ENCODE assay signal across 14 mouse cellular contexts in the genomic region with DNA sequence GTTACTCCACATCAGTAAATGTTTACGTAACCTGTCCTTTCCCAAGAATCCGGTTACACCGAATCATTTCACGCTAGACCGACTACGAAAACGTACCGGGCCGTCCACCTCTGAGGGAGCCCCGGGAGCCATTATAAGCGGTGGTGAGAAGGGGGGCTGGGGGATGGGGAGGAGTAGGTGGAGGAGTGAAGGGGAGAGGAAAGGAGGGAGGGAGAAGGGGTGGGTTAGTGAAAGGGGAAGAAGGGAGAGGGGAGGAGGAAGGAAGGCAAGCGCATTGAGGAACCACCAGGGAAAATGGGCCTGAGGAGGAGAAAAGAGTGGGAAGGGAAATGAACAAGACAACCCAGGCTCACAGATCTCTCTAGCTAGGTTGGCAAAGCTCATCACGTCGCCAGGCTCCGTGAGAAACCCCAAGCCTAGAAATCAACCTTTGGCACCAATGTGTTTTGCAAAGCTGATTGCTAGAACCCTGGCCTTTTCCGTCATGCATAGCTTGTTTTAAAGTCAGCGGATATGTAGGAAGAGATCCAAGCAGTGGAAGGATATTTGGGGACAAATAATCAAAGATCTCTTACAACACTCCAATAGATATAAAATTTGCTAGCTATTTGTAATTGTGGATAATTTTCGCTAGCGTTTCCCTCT. TPM values are rescaled to one million over a fixed set of nuclear protein-coding genes. Genes with fewer than 3 reads are reported as not detected.
A peak's percentile ranks its signal among the peaks of the same experiment; 100 is the strongest.
DNase-seq lines count a peak whose midpoint lies in the region; ATAC-seq and TF ChIP-seq lines count a peak whose summit lies in the region.
"Had no signal": no experiment of that assay in that cellular context is flagged by ENCODE, and none has a peak within 500 bp of the region (broad histone marks: within the 10 kb centered on the region; RNA-seq: fewer than 3 reads in every experiment).

No protein-coding gene starts in this region.

- H3K36me3 ChIP-seq in limb, embryonic 11.5 days (ENCODE audit: control insufficient read depth, insufficient read depth, low read length) = no peaks in the 10 kb centered on the region
- no peaks in the 10 kb centered on the region for H3K36me3 ChIP-seq in limb, embryonic 10.5 days
- H3K36me3 ChIP-seq in embryonic facial prominence, embryonic 14.5 days (ENCODE audit: control insufficient read depth, insufficient read depth, low read length) = no peaks in the 10 kb centered on the region
- H3K36me3 ChIP-seq in intestine, postnatal 0 days (ENCODE audit: control insufficient read depth, insufficient read depth) = no peaks in the 10 kb centered on the region

- intact Hi-C loops in heart, postnatal 36 days (cut with DNase I) = no loop called here

- TF ChIP-seq POLR2A in olfactory bulb, adult 2 months (IDR thresholded peaks at IDR 0.05; ENCODE audit: insufficient read depth, low read depth, low read length) = no peak

- H3K9ac ChIP-seq in limb, embryonic 11.5 days (ENCODE audit: low read length) = no peak overlapping the region
- H3K9ac ChIP-seq in embryonic facial prominence, embryonic 14.5 days (ENCODE audit: low read depth, low read length) = no peak overlapping the region
- no peak overlapping the region for H3K9ac ChIP-seq in intestine, postnatal 0 days (ENCODE audit: low read depth, low read length)

- WGBS in limb, embryonic 11.5 days = under 1% methylated on average over 19 of the region's 19 CpGs
- WGBS in limb, embryonic 10.5 days = under 1% methylated on average over 19 of the region's 19 CpGs
- 1% methylated on average over 19 of the region's 19 CpGs for WGBS in embryonic facial prominence, embryonic 14.5 days
- WGBS in olfactory bulb, adult 2 months = 7% methylated on average over 19 of the region's 19 CpGs
- 2% methylated on average over 19 of the region's 19 CpGs for WGBS in intestine, postnatal 0 days

- ATAC-seq in limb, embryonic 11.5 days (ENCODE audit: insufficient number of reproducible peaks, low FRiP score, low TSS enrichment, low read depth) = no peak
- ATAC-seq in common myeloid progenitor, adult 5-6 weeks (replicated peaks; ENCODE audit: low read depth, poor library complexity, severe bottlenecking) = 0 out of 2 replicates have a peak, but pooled peaks have one; percentile 8
- ATAC-seq in embryonic facial prominence, embryonic 14.5 days (ENCODE audit: low read depth) = no peak; the same call in 1 of the 2 replicates
- ATAC-seq in intestine, postnatal 0 days = no peak

- H3K4me3 ChIP-seq in limb, embryonic 11.5 days (ENCODE audit: low read depth, low read length) = no peak overlapping the region
- H3K4me3 ChIP-seq in limb, embryonic 10.5 days = no peak overlapping the region
- H3K4me3 ChIP-seq in embryonic facial prominence, embryonic 14.5 days (ENCODE audit: low read depth, low read length) = no peak overlapping the region
- peak overlapping the region; percentile 48 for H3K4me3 ChIP-seq in olfactory bulb, adult 2 months (ENCODE audit: insufficient read depth, low read depth, low read length)
- H3K4me3 ChIP-seq in intestine, postnatal 0 days (ENCODE audit: low read depth, low read length) = no peak overlapping the region
- H3K4me3 ChIP-seq: erythroblast, embryonic 14.5 days had no signal

- H3K9me3 ChIP-seq in limb, embryonic 11.5 days (ENCODE audit: control insufficient read depth, low read length) = no peaks in the 10 kb centered on the region
- no peaks in the 10 kb centered on the region for H3K9me3 ChIP-seq in limb, embryonic 10.5 days (replicated peaks)
- no peaks in the 10 kb centered on the region for H3K9me3 ChIP-seq in embryonic facial prominence, embryonic 14.5 days (ENCODE audit: control insufficient read depth, low read length)
- no peaks in the 10 kb centered on the region for H3K9me3 ChIP-seq in intestine, postnatal 0 days (ENCODE audit: control insufficient read depth)

- no peaks in the 10 kb centered on the region for H3K4me1 ChIP-seq in limb, embryonic 11.5 days (ENCODE audit: control insufficient read depth, insufficient read depth, low read length)
- peaks cover 19% of the 10 kb centered on the region for H3K4me1 ChIP-seq in limb, embryonic 10.5 days
- 0 out of 2 replicates have a peak, but pooled peaks cover 6% of the 10 kb centered on the region for H3K4me1 ChIP-seq in embryonic facial prominence, embryonic 14.5 days (ENCODE audit: control insufficient read depth, insufficient read depth, low read length)
- H3K4me1 ChIP-seq in olfactory bulb, adult 2 months (ENCODE audit: control insufficient read depth, insufficient read depth, low read length) = no peaks in the 10 kb centered on the region; the same call in 1 of the 2 replicates
- no peaks in the 10 kb centered on the region for H3K4me1 ChIP-seq in intestine, postnatal 0 days (replicated peaks; ENCODE audit: control insufficient read depth, insufficient read depth, low read length)

- DNase-seq in limb, embryonic 11.5 days (ENCODE audit: low spot score) = peak; percentile 39
- no peak for DNase-seq in limb, embryonic 10.5 days (ENCODE audit: low spot score)
- peak; percentile 61 for DNase-seq in embryonic facial prominence, embryonic 14.5 days (ENCODE audit: low spot score)
- DNase-seq in heart, postnatal 36 days = no peak
- DNase-seq: cerebellum, adult 8-10 months; gastrocnemius, postnatal 25 days; kidney, postnatal 4 days; liver; lung, postnatal 36 days had no signal

- H3K27ac ChIP-seq in limb, embryonic 11.5 days (replicated peaks; ENCODE audit: low read depth, low read length) = no peak overlapping the region
- H3K27ac ChIP-seq in limb, embryonic 10.5 days = no peak overlapping the region
- no peak overlapping the region for H3K27ac ChIP-seq in embryonic facial prominence, embryonic 14.5 days (replicated peaks; ENCODE audit: low read depth, low read length)
- H3K27ac ChIP-seq in olfactory bulb, adult 2 months (ENCODE audit: insufficient read depth, low read depth, low read length) = peak overlapping the region; percentile 94
- no peak overlapping the region for H3K27ac ChIP-seq in intestine, postnatal 0 days (ENCODE audit: low read depth, low read length)

- no peak overlapping the region for H3K4me2 ChIP-seq in limb, embryonic 11.5 days (ENCODE audit: low read depth, severe bottlenecking)
- no peak overlapping the region for H3K4me2 ChIP-seq in embryonic facial prominence, embryonic 14.5 days (ENCODE audit: low read depth, low read length)
- H3K4me2 ChIP-seq in intestine, postnatal 0 days (replicated peaks; ENCODE audit: low read depth) = no peak overlapping the region

- no peak for TF ChIP-seq CTCF in olfactory bulb, adult 2 months (IDR thresholded peaks at IDR 0.05; ENCODE audit: insufficient read depth, low read depth, low read length)
- TF ChIP-seq CTCF in intestine, postnatal 0 days (IDR thresholded peaks at IDR 0.05; ENCODE audit: low read depth) = no peak

- peaks cover 84% of the 10 kb centered on the region for H3K27me3 ChIP-seq in limb, embryonic 11.5 days (ENCODE audit: control insufficient read depth, insufficient read depth, low read length)
- H3K27me3 ChIP-seq in limb, embryonic 10.5 days (ENCODE audit: low read depth, poor library complexity, severe bottlenecking) = peaks cover 100% of the 10 kb centered on the region
- H3K27me3 ChIP-seq in embryonic facial prominence, embryonic 14.5 days (replicated peaks; ENCODE audit: control insufficient read depth, insufficient read depth, low read length) = peaks cover 97% of the 10 kb centered on the region
- H3K27me3 ChIP-seq in intestine, postnatal 0 days (replicated peaks; ENCODE audit: control insufficient read depth, insufficient read depth, low read length) = peaks cover 100% of the 10 kb centered on the region

RNA-seq across cellular contexts. Expression of gene Foxg1, which starts 0.6 kb away (rescaled TPM):
- polyA plus RNA-seq in limb, embryonic 11.5 days (2014; fragmentation: Nextera tagmentation; extraction: Ambion mirVana) = not detected in 2 replicates
- 0.19 TPM in 1 of 2 replicates, not detected in the other for polyA plus RNA-seq in limb, embryonic 10.5 days (2016; fragmentation: Nextera tagmentation; extraction: Ambion mirVana)
- total RNA-seq in common myeloid progenitor, adult 5-6 weeks (2017) = not detected in 2 replicates
- 0.81 and 1.4 TPM in 2 replicates for polyA plus RNA-seq in embryonic facial prominence, embryonic 14.5 days (2014; fragmentation: Nextera tagmentation; extraction: Ambion mirVana)
- 104 TPM in 1 of 2 replicates, not detected in the other for polyA plus RNA-seq in olfactory bulb, adult 2 months (2012; ENCODE audit: insufficient read depth, insufficient read length, low replicate concordance, missing spikeins)
- not detected for total RNA-seq in heart, postnatal 36 days (2021)
- polyA plus RNA-seq in intestine, postnatal 0 days (2015; fragmentation: Nextera tagmentation; extraction: Ambion mirVana) = not detected in 2 replicates
- total RNA-seq: gastrocnemius, postnatal 25 days; heart, postnatal 25 days had no signal

RNA-seq across cellular contexts. Expression of gene Gm43517, which starts 3.1 kb away (rescaled TPM):
- not detected in 2 replicates for polyA plus RNA-seq in limb, embryonic 11.5 days (2014; fragmentation: Nextera tagmentation; extraction: Ambion mirVana)
- not detected in 2 replicates for polyA plus RNA-seq in limb, embryonic 10.5 days (2016; fragmentation: Nextera tagmentation; extraction: Ambion mirVana)
- total RNA-seq in common myeloid progenitor, adult 5-6 weeks (2017) = not detected in 2 replicates
- not detected in 2 replicates for polyA plus RNA-seq in embryonic facial prominence, embryonic 14.5 days (2014; fragmentation: Nextera tagmentation; extraction: Ambion mirVana)
- polyA plus RNA-seq in olfactory bulb, adult 2 months (2012; ENCODE audit: insufficient read depth, insufficient read length, low replicate concordance, missing spikeins) = not detected in 2 replicates
- not detected for total RNA-seq in heart, postnatal 36 days (2021)
- not detected in 2 replicates for polyA plus RNA-seq in intestine, postnatal 0 days (2015; fragmentation: Nextera tagmentation; extraction: Ambion mirVana)
- total RNA-seq: gastrocnemius, postnatal 25 days; heart, postnatal 25 days had no signal
- polyA plus RNA-seq: erythroblast, embryonic 14.5 days had no signal

Comparison
In these comparisons a context has a peak if more than half of its experiments do, and no peak if none do; other contexts are left out.
1. DNase-seq: peak in limb, embryonic 11.5 days (single experiment) and embryonic facial prominence, embryonic 14.5 days (single experiment); none in limb, embryonic 10.5 days (single experiment) and heart, postnatal 36 days (0 of 2).